Mouse (Mus musculus) heart, postnatal 36 days (tissue): Measurements from ENCODE around the gene Tfb1m. TPM values are rescaled to one million over a fixed set of nuclear protein-coding genes. Genes with fewer than 3 reads are reported as not detected.

Source experiments
- DNase-seq, 2 experiments: peaks; one replicate each; pipeline ENCODE4 v3.0.0; 2021 to 2022
- intact Hi-C: fragments of 180-260 bp; cut with DNase I; formaldehyde crosslinking; loops from one replicate; pipeline ENCODE4 v1.15.1; 2025
- total RNA-seq, 2 experiments: library from RNA; stranded (reverse); gene quantifications; 2 replicates each; pipeline ENCODE4 v1.2.3; 2021

The Tfb1m gene
- total RNA-seq, 2 experiments from 2014 or later: 11.2 to 11.4 TPM

DNA sequence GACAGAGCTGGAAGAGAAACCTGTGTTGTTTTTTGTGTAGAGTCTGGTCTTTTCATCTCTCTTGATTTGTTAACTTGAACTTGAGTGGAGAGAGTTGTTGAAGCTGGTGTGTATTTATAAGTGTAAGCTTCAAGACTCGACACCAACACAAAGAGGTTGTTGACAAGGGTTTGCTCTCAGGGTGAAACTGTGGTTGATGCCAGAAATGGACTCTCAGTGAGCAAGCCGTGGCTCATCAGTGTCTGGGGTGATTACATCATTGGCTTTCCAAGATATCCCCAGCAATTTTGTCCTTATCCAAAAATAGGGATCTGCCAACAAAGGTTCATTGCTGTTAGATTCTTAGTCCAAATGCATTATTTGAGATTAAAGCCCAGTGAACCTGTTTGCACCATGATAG lies 81.0 kb downstream of the Tfb1m start:
- no peak for DNase-seq
- intact Hi-C loops: no loop called here

DNA sequence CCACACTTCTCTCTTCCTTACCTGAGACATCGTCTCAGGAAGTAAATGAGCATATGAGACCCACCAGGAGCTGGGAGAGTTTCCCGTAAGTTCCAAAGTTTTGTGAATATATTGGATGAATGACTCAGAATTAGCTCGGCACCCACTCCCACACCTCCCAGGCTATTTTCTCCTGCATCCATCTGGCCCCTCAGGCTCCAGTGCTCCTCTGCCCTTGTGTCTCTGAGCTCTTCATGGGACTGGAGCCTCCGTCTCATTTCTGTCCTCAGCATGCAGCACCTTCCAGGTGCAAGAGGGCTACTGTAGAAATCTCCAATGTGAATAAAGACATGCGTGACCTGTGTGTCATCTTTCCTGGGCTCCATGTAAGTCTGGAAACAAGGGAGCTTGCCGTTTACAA lies 85.6 kb downstream of the Tfb1m start:
- no peak for DNase-seq
- intact Hi-C loops: no loop called here

Other genes starting within 250 kb of the Tfb1m start
- 1 to 10 TPM; 1.4 to 2.3 TPM for gene Tiam2, start 231.2 kb downstream of the Tfb1m start, total RNA-seq
- gene Cldn20, start 25.2 kb downstream of the Tfb1m start, total RNA-seq: not detected
- not detected for gene Nox3, start 138.5 kb upstream of the Tfb1m start, total RNA-seq